Mouse (Mus musculus) forebrain, embryonic 12.5 days (tissue): ENCODE data around the gene Noct. TPM values are rescaled to one million over a fixed set of nuclear protein-coding genes. Genes with fewer than 3 reads are reported as not detected.

Experiments
- ATAC-seq: fragments of 200-750 bp; cut with Nextera tagmentation; 2 replicates; pipeline ENCODE4 v1.8.0; 2017; ENCODE audit warnings: moderate TSS enrichment; ENCODE audit not compliant: low FRiP score
- H3K27ac ChIP-seq: fragments of 300-500 bp; sonication (generic); 2 replicates; pipeline ENCODE4 v1.5.1; 2016; ENCODE audit warnings: mild to moderate bottlenecking
- H3K27me3 ChIP-seq: fragments of 300-500 bp; sonication (generic); 2 replicates; pipeline ENCODE4 v1.6.1; 2016; ENCODE audit warnings: mild to moderate bottlenecking
- H3K36me3 ChIP-seq: fragments of 300-500 bp; sonication (generic); replicated peaks from 2 replicates; pipeline ENCODE4 v1.6.1; 2016; ENCODE audit warnings: mild to moderate bottlenecking
- H3K4me1 ChIP-seq: fragments of 300-500 bp; sonication (generic); 2 replicates; pipeline ENCODE4 v1.6.1; 2016
- H3K4me2 ChIP-seq: fragments of 300-500 bp; sonication (generic); 2 replicates; pipeline ENCODE4 v1.6.1; 2016; ENCODE audit warnings: mild to moderate bottlenecking, moderate library complexity
- H3K4me3 ChIP-seq: fragments of 300-500 bp; sonication (generic); replicated peaks from 2 replicates; pipeline ENCODE4 v1.5.1; 2016; ENCODE audit warnings: mild to moderate bottlenecking
- H3K9ac ChIP-seq: fragments of 300-500 bp; sonication (generic); 2 replicates; pipeline ENCODE4 v1.6.1; 2016; ENCODE audit warnings: mild to moderate bottlenecking
- H3K9me3 ChIP-seq: fragments of 300-500 bp; sonication (generic); 2 replicates; pipeline ENCODE4 v1.6.1; 2016
- WGBS: fragments of 180-500 bp; shearing (Covaris S2); methylation state at CpG from one replicate; pipeline ENCODE4 v1.1.7; 2016; 5-methylcytosine and 5-hydroxymethylcytosine counted together
- polyA plus RNA-seq: library from polyadenylated mRNA; unstranded; fragments of >200 nt; fragmentation: Nextera tagmentation; extraction: Ambion mirVana; gene quantifications from 2 replicates; pipeline ENCODE4 v1.2.1, GENCODE M21; 2016

Noct gene
- polyA plus RNA-seq, 1 experiment from 2014 or later = 14.9 TPM

- Histone ChIP-seq H3K27ac (no peak overlapping the region), H3K9ac (no peak overlapping the region), H3K4me1 (0 out of 2 replicates have a peak, but pooled peaks cover 3% of the 10 kb centered on the region), H3K36me3 (no peaks in the 10 kb centered on the region), H3K9me3 (no peaks in the 10 kb centered on the region), H3K4me2 (no peak overlapping the region), H3K27me3 (no peaks in the 10 kb centered on the region), H3K4me3 (no peak overlapping the region)
- no peak for ATAC-seq
- WGBS = 93% methylated on average over 3 of the region's 3 CpGs
Measured at GRCm38 (mm10) chr3:51196724-51197111, 27.5 kb upstream of the Noct start.

GRCm38 (mm10) chr3:51197112-51197731 lies 27.0 kb upstream of the Noct start:
- 81% methylated on average over 9 of the region's 9 CpGs for WGBS
- 0 out of 2 replicates have a peak, but pooled peaks cover 3% of the 10 kb centered on the region for H3K4me1 ChIP-seq
- no peak for ATAC-seq
- H3K4me2 ChIP-seq = no peak overlapping the region
- H3K9ac ChIP-seq = no peak overlapping the region
- no peaks in the 10 kb centered on the region for H3K36me3 ChIP-seq
- no peaks in the 10 kb centered on the region for H3K9me3 ChIP-seq
- H3K27me3 ChIP-seq = no peaks in the 10 kb centered on the region
- H3K27ac ChIP-seq = no peak overlapping the region
- no peak overlapping the region for H3K4me3 ChIP-seq

GRCm38 (mm10) chr3:51198291-51198690 lies 26.0 kb upstream of the Noct start:
- no peak overlapping the region for H3K9ac ChIP-seq
- no peaks in the 10 kb centered on the region for H3K36me3 ChIP-seq
- 80% methylated on average over 1 of the region's 1 CpGs for WGBS
- H3K4me1 ChIP-seq = 0 out of 2 replicates have a peak, but pooled peaks cover 3% of the 10 kb centered on the region
- H3K27ac ChIP-seq = no peak overlapping the region
- H3K27me3 ChIP-seq = no peaks in the 10 kb centered on the region
- ATAC-seq = no peak
- H3K4me2 ChIP-seq = no peak overlapping the region
- H3K9me3 ChIP-seq = no peaks in the 10 kb centered on the region
- H3K4me3 ChIP-seq = no peak overlapping the region

- Histone ChIP-seq H3K4me1 (0 out of 2 replicates have a peak, but pooled peaks cover 3% of the 10 kb centered on the region), H3K4me2 (no peak overlapping the region), H3K27me3 (no peaks in the 10 kb centered on the region), H3K9ac (no peak overlapping the region), H3K4me3 (no peak overlapping the region), H3K27ac (no peak overlapping the region), H3K9me3 (no peaks in the 10 kb centered on the region), H3K36me3 (no peaks in the 10 kb centered on the region)
- 81% methylated on average over 6 of the region's 6 CpGs for WGBS
- no peak for ATAC-seq
Measured at GRCm38 (mm10) chr3:51199130-51199529, 25.1 kb upstream of the Noct start.

GRCm38 (mm10) chr3:51200311-51200710 lies 23.9 kb upstream of the Noct start:
- no peaks in the 10 kb centered on the region for H3K27me3 ChIP-seq
- H3K4me3 ChIP-seq = no peak overlapping the region
- H3K4me2 ChIP-seq = no peak overlapping the region
- H3K4me1 ChIP-seq = 0 out of 2 replicates have a peak, but pooled peaks cover 3% of the 10 kb centered on the region
- no peak overlapping the region for H3K27ac ChIP-seq
- no peaks in the 10 kb centered on the region for H3K9me3 ChIP-seq
- WGBS = 95% methylated on average over 4 of the region's 4 CpGs
- no peaks in the 10 kb centered on the region for H3K36me3 ChIP-seq
- no peak overlapping the region for H3K9ac ChIP-seq
- no peak for ATAC-seq

- Histone ChIP-seq H3K4me2 (no peak overlapping the region), H3K36me3 (no peaks in the 10 kb centered on the region), H3K4me3 (no peak overlapping the region), H3K9me3 (no peaks in the 10 kb centered on the region), H3K9ac (no peak overlapping the region), H3K27me3 (no peaks in the 10 kb centered on the region), H3K4me1 (no peaks in the 10 kb centered on the region), H3K27ac (no peak overlapping the region)
- 94% methylated on average over 7 of the region's 7 CpGs for WGBS
- ATAC-seq = no peak
Measured at GRCm38 (mm10) chr3:51200894-51201293, 23.4 kb upstream of the Noct start.

- ATAC-seq = no peak
- WGBS = 86% methylated on average over 9 of the region's 9 CpGs
Measured at GRCm38 (mm10) chr3:51201986-51202385, 22.3 kb upstream of the Noct start.

GRCm38 (mm10) chr3:51202491-51202987 lies 21.7 kb upstream of the Noct start:
- ATAC-seq = no peak

More at GRCm38 (mm10) chr3:51201986-51202385, 22.3 kb upstream of the Noct start:
- no peak overlapping the region for H3K9ac ChIP-seq
- no peak overlapping the region for H3K27ac ChIP-seq
- no peaks in the 10 kb centered on the region for H3K27me3 ChIP-seq
- no peak overlapping the region for H3K4me2 ChIP-seq
- no peaks in the 10 kb centered on the region for H3K36me3 ChIP-seq
- no peaks in the 10 kb centered on the region for H3K4me1 ChIP-seq
- H3K9me3 ChIP-seq = no peaks in the 10 kb centered on the region
- no peak overlapping the region for H3K4me3 ChIP-seq

GRCm38 (mm10) chr3:51203906-51204305 lies 20.3 kb upstream of the Noct start:
- Histone ChIP-seq H3K9me3 (no peaks in the 10 kb centered on the region), H3K9ac (no peak overlapping the region), H3K4me3 (no peak overlapping the region), H3K27me3 (no peaks in the 10 kb centered on the region), H3K27ac (no peak overlapping the region), H3K4me2 (no peak overlapping the region), H3K4me1 (no peaks in the 10 kb centered on the region), H3K36me3 (no peaks in the 10 kb centered on the region)
- 93% methylated on average over 6 of the region's 6 CpGs for WGBS
- ATAC-seq = no peak

More at GRCm38 (mm10) chr3:51202491-51202987, 21.7 kb upstream of the Noct start:
- Histone ChIP-seq H3K4me3 (no peak overlapping the region), H3K27me3 (no peaks in the 10 kb centered on the region), H3K4me2 (no peak overlapping the region), H3K27ac (no peak overlapping the region), H3K9me3 (no peaks in the 10 kb centered on the region), H3K9ac (no peak overlapping the region), H3K36me3 (no peaks in the 10 kb centered on the region), H3K4me1 (no peaks in the 10 kb centered on the region)
- 93% methylated on average over 8 of the region's 8 CpGs for WGBS

GRCm38 (mm10) chr3:51204441-51204840 lies 19.8 kb upstream of the Noct start:
- H3K27ac ChIP-seq = no peak overlapping the region
- no peaks in the 10 kb centered on the region for H3K27me3 ChIP-seq
- no peak for ATAC-seq
- no peaks in the 10 kb centered on the region for H3K4me1 ChIP-seq
- H3K9ac ChIP-seq = no peak overlapping the region
- no peak overlapping the region for H3K4me3 ChIP-seq
- 87% methylated on average over 5 of the region's 5 CpGs for WGBS
- no peaks in the 10 kb centered on the region for H3K9me3 ChIP-seq
- no peaks in the 10 kb centered on the region for H3K36me3 ChIP-seq
- H3K4me2 ChIP-seq = no peak overlapping the region

GRCm38 (mm10) chr3:51204897-51205296 lies 19.4 kb upstream of the Noct start:
- Histone ChIP-seq H3K4me3 (no peak overlapping the region), H3K27ac (no peak overlapping the region), H3K9ac (no peak overlapping the region), H3K36me3 (no peaks in the 10 kb centered on the region), H3K4me1 (no peaks in the 10 kb centered on the region), H3K27me3 (no peaks in the 10 kb centered on the region), H3K4me2 (no peak overlapping the region), H3K9me3 (no peaks in the 10 kb centered on the region)
- ATAC-seq = no peak
- 94% methylated on average over 14 of the region's 14 CpGs for WGBS

GRCm38 (mm10) chr3:51206521-51206920 lies 17.7 kb upstream of the Noct start:
- ATAC-seq = no peak
- no peak overlapping the region for H3K4me2 ChIP-seq
- no peaks in the 10 kb centered on the region for H3K36me3 ChIP-seq
- no peaks in the 10 kb centered on the region for H3K9me3 ChIP-seq
- no peaks in the 10 kb centered on the region for H3K27me3 ChIP-seq
- no peak overlapping the region for H3K9ac ChIP-seq
- no peak overlapping the region for H3K27ac ChIP-seq
- no peak overlapping the region for H3K4me3 ChIP-seq
- H3K4me1 ChIP-seq = no peaks in the 10 kb centered on the region
- WGBS = 87% methylated on average over 7 of the region's 7 CpGs

- H3K27me3 ChIP-seq = no peaks in the 10 kb centered on the region
- H3K9me3 ChIP-seq = no peaks in the 10 kb centered on the region
- no peak overlapping the region for H3K4me2 ChIP-seq
- H3K9ac ChIP-seq = no peak overlapping the region
- H3K27ac ChIP-seq = no peak overlapping the region
- H3K36me3 ChIP-seq = no peaks in the 10 kb centered on the region
- no peak overlapping the region for H3K4me3 ChIP-seq
- ATAC-seq = no peak
- H3K4me1 ChIP-seq = no peaks in the 10 kb centered on the region
- 50% methylated on average over 5 of the region's 5 CpGs for WGBS
Measured at GRCm38 (mm10) chr3:51208633-51209032, 15.6 kb upstream of the Noct start.
